Mouse (Mus musculus) urinary bladder, postnatal 36 days (tissue): ENCODE data around the gene Ano6.

ENCODE experiments used
- DNase-seq, 2 experiments: peaks; one replicate each; pipeline ENCODE4 v3.0.0; 2022; ENCODE audit warnings: low spot score in 2 of 2, mixed read lengths in 1 of 2

Gene Ano6

DNA sequence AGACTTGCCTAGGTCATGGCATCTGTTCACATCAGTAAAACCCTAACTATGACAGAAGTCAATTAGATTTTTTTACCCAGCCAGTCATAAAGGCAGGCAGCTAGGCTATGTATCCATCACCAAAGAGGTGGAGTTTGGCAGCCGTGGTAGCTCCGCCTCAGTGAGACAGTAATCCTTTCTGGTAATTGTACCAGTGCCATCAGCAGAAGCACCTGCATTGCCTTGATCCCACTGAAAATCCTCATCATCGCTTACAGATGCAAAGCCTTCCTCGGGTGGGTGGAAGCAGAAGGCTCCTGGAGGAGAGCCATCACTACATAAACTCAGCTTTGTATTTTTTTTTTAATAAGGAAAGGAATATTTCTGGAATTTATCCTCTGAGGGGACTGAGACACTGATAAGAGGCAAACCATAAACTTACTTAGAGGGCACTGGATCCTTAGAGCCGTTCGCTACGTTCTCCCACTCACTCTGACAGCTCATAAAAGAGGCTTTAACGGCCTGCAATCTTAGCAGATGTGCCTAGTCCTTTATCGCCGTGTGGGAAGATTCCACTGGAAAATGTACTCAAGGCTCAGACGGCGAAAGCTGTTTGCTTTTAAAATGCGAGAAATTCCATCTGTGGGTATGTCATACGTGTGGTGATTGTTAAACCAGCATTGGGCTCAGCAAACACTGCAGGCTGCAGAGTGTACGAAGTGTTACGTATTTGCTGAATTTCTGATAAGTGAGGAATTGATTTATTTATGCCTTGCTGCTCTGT, 140.6 kb downstream of the Ano6 start:
- DNase-seq: no peak

DNA sequence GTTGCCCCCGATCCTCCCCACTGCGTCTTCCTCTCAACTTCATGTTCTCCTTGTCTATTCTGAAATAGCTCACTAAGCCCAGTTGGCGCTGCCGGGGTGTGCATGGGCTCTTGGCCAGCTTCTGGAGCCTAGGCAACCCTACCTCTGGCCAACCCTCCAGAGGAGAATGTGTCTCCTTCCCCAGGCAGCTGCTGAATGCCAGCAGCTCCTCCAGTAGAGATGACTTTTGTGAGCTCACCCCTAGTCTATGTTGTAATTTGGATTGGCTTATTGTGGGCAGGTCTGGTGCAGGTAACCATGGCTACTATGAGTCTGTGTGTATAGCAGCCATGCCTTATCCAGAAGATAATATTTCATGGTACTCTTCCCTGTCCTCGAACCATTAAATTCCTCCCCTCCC, 141.7 kb downstream of the Ano6 start:
- peak; percentile 40 to 79 for DNase-seq

DNA sequence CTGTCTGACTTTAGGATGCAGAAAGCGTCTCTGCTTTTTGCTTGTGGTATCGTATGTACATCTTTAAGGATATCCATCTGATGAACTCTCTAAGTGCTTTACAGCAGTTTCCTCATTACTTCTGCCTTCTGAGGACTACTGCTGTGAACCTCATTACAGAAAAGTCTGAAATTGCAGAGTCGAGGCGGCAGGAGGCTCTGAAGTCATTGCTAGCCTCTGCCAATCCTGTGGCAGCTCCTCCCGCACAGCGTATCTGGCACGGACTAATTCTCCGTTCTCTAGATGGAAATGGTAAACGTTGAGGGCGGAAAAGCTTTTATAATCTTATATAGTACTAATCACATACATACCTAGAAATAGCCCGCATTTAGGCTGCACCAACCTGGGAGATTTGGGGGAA, 144.5 kb downstream of the Ano6 start:
- no peak for DNase-seq

DNA sequence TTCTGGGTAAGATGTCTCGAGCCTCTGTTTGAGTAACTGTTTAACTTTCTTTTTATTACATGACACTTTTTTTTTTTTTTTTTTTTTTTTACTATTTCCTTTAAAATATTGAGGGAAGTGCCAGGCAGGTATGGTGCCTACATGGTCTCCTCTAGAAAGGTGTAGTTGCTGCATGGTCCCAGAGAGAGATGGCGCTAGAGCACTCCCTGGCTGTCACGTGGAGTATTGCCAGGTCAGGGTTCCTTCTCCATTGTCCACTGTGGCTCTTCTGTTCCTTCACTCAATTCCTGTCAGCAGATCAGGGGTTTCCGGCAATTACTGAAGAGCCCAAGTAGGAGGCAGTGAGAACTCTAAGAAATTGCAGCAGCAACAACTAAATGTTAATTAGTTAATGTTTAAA, 152.8 kb downstream of the Ano6 start:
- peak in 1 of 2 experiments; percentile 44 for DNase-seq

DNA sequence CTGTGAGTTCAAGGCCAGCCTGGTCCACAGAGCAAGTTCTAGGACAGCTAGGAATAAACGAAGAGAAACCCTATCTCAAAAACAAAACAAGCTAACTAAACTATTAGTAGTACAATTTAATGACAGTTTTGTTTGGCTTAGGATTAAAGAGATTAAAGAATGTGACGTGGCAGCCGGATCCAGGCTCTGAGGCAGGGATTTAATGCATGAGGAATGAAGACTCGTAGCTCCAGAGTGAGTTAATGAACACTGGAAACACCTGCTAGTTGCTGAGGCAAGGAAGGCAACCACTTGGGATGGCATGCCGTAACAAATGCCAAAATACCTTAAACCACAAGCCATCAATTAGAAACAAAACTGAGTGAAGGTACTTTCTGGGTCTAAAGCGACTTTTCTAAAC, 153.7 kb downstream of the Ano6 start:
- DNase-seq: no peak

DNA sequence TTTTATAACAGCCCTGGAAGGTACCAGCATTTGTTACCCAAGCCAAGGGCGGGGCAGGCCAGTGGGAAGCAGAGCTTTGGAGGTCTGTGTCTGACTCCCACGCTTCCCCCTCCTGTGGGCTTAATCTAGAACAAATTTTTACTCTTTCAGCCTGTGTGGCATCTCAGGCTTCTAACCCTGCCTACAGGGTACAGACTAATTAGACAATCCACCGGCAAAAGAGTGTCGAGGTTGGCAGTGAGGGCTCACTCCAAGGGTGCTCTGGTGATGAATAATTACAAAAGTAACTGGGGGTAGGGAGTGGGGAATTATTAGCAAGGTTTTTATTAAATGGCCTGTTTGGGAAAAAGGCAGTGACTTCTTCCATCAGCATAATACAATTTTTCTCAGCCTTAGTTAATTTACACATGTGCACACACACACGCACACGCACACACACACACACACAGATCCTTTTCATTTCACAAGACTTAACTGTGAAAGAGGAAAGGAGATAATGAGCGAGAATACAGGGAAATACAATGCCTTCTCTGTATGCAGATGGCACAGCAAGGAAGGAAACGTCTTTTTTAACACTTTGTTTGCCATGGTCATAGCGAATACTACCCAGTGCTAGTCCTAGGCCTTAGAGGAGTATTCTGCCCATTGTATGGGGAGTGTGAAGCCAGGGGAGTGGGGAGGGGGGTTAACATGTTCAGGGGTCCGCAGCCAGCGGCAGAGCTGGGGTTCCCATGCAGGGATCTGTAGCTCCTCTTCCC, 155.5 kb downstream of the Ano6 start:
- DNase-seq: no peak

DNA sequence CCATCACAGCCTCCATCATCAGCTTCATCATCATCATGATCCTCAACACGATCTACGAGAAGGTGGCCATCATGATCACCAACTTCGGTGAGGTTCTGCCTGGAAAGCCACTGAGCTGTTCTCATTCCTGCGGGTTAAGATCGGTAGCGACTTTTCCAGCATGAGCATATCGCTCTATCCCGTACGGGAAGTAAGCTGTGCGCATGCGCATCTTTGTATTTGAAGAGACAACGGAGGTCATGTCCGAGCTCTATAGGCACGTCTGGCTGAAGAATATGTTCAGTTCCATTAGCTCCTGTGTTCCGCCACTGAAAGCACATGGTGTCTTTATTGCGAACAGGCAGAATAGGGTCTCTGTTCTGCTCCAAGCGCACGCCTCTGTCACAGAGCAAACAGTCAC, 157.8 kb downstream of the Ano6 start:
- no peak for DNase-seq

DNA sequence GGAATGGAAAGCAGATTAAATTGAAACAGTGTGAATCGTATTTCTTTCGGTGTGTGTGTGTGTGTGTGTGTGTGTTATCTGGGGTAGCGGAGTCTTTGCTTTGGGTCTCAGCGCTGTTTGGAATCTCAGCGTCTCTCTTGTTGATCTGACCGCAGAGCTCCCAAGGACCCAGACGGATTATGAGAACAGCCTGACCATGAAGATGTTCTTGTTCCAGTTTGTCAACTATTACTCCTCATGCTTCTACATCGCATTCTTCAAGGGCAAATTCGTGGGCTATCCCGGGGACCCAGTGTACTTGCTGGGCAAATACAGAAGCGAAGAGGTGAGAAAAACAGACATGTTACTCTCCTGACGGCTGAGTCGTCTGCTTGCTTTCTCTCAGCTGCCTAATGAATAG, 158.7 kb downstream of the Ano6 start:
- no peak for DNase-seq

DNA sequence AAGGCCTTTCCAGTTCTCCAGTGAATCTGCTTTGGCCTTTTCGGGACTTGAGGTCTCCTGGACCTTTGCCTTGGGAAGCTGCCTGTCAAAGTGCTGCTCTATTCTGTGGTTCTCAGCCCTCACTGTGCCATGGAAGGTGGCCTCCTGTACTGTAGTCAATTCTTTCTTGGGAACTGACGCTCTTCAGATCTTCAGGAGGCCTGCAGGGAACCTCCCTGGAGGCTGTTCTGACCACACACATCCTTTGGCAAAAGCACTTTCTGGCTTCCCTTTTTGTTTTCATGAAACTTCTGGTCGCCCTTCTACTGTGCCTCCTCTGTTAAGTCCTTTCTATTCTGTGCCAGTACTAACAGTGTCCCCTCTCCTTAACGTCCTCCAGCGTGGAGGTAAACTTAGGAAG, 160.9 kb downstream of the Ano6 start:
- no peak for DNase-seq

DNA sequence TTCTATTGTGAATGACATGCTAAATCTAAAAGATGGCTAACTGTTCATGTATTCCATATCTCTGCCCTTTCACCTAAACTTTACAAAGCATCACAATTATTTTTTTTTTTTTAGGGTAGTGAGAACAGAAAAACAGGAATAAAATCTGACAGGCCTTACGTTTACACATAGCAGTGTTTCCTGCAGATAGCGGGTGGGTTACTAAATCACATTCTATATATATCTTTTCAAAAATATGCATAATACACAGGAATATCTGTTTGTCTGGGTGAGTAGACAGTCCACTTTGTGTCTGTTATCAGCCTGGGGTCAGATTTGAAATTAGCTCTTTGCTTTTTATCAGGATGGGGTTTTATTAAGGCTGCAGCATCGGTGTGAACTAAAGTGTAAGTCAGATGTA, 166.0 kb downstream of the Ano6 start:
- DNase-seq: no peak

DNA sequence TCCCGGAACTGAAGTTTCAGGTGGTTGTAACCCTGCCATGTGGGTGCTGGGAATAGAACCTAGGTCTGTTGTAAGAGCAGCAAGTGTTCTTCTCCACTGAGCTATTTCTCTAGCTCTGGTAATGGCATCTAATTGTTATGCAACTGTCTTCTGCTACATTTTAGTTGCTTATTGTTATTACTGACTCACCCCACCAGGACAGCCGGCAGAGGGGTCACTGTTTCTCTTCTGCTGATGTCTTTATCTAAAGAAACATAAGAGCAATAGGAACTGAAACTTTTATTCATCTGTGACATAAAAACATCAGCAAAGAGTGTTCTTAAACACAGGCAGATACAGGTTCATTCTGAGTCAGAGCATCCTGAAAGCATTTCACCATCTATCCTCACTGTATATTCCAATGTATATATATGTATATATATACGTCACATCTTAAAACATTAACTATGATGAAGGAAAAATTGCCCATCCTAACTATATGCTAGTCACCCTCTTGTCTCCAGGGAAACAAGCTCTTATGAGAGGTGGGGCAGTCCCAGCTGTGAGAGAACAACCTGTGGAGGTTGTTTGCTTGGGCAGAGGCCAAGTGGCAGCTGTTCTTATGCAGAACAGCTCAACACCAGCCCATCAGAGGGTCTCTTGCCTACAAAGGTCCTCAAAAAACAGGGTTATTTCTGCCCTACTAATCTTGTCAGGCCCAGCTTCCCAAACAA, 171.9 kb downstream of the Ano6 start:
- no peak for DNase-seq

DNA sequence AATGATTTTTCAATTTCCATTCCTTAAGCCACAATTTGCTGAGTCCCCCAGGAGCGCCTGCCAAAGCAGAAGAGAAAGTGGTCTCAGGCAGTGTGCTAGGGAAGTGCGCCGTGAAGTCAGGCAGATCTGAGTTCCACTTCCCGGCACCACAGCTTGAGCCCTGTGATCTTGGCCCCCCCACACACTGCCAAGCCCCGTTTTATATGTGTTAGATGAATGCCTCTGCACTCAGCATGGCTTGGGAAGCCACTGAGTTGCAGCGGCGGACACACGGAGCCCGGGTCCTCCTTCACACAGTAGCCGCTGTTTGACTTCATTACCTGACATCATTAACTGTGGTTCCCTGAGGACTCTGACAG, 172.5 kb downstream of the Ano6 start:
- no peak for DNase-seq

DNA sequence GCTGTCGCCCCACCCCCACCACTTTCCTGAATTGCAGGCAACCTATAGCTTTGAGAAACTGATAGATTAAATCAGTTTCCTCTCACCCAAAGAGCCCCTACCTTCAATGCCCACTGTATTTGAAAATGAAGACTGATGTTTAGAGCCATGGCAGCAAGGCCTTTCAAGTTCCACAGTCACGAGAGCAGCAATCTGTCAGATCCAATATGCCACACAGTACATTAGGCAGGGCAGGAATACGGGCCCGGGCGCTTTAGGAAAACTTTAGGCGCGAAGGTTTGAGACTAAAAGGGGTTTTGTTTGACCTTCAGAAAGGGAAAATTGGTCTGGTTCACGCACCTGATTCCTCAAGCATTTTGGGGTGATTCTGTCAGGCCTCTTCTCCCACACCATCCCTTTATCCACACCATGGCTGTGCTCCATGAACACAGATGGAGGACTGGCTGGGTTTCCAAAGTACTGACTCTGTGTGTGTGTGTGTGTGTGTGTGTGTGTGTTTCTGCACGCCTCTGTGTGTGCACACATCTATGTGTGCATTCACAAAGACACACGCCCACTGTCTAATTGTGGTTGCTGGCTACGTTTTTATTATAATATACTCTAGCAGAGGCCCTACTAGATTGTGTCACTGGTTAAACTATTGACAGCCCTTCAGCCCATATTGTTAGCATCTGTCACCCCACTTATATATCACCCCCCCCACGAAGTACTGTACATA, 173.0 kb downstream of the Ano6 start:
- no peak for DNase-seq

DNA sequence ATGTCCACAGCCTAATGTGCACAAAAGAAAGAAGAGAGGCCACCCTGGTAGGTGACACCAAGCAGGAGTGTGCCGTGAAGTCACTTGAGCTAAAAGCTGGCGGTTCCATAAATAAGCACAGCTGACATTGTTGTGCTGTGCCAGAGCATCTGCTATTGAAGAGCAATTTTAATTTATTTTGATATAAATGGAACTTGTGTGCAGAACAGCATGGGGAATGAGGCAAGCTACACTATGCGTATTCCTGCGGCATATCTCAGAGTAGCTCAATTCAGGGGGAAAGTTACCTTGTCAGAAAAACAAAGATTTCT, 173.6 kb downstream of the Ano6 start:
- DNase-seq: no peak

DNA sequence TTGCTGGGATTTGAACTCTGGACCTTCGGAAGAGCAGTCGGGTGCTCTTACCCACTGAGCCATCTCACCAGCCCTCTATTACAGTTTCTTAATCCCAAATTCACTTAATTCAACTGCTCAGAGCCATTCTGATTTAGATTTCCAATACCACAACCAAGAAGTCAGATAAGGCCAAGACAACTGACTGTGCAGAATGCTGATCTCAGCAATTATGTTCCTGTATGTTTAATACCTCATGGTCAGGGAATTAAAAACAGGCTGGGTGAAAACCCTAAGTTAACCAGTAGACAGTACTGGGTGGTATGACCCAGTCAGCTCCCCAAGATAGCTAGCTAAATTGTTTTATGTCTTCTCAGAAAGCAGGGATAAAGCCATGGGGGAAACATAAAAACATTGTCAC, 176.3 kb downstream of the Ano6 start:
- no peak for DNase-seq

DNA sequence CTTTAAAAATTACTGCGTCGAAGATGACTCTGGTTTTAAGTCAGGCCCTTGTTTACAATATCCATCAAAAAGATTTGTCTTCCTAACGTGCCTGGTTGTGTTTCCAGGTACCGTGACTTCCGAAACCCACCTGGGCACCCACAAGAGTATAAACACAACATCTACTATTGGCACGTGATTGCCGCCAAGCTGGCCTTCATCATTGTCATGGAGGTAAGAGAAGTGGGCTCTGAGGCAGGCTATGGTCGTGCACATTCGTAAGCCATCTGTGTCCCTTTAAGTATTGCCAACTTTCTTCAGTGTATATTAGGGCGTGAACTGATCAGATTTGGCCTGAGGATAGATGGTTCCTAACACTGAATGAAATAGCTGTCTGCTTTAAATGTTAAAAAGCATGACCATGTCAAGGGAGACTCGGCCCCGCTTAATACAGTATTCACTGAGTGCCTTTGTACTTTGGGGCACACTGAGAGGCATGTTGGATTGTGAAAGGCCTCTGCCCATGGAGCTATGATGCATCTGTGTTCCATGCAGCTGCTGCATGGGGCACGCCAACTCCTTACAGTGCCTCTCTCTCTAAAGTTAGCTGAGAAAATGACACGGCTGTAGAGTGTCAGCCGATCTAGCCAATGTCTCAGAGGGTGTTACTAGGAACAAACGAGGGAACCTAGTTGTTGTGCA, 177.0 kb downstream of the Ano6 start:
- no peak for DNase-seq

DNA sequence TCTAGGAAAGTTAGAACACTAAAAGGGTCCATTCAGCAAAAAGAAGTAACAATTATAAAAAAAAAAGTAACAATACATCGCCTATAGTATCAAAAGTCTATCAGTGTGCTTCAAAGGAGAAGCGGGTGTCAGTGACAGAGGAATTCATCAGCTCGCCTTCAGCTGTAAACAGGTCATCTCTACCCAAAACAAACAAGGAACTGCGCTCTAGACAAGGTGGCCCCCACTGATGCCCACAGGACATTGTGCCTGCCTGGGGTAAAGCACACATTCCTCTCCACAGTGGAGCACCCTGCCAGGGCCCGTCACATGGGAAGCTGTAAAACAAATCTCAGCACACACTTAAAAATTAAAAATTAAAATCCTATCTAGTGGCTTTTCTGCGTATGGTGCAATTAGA, 179.0 kb downstream of the Ano6 start:
- no peak for DNase-seq

DNA sequence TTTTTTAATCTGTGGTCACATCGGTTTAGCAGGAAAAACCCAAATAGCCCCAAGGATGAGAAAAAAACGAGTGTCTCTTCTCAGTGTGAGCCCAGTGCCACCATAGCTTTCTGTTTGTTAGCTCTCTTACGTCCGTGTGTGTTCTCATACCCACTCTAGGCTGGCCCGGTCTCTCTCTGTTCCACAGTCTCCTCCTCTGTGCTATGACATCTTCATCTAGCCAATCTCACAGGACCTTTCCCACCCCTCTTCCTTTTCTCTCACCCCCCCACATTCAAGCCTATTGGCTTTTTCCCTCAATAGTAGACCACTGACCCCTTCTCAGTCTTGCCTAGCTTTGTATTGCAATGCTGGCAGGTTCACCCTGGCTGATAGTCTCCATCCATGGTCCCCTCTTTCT, 179.5 kb downstream of the Ano6 start:
- DNase-seq: no peak

DNA sequence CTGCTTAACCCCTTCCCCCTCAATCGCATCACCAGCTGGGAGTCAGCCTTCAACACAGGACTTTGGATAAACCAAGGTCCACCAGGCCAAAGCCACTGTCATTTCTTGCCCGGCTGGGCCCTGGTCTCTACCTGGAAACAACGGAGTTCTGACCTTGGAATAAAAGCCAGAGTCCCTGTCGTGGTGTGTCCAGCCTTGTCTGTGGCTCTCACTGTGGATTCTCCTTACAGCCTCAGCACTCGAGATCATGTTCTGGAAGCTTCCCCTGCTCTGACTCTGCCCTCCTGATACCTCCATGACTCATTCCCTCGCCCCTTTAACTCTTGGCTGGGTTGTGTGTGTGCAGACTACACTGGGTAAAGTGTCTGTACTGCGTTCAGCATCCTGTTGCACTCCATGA, 180.0 kb downstream of the Ano6 start:
- DNase-seq: no peak

DNA sequence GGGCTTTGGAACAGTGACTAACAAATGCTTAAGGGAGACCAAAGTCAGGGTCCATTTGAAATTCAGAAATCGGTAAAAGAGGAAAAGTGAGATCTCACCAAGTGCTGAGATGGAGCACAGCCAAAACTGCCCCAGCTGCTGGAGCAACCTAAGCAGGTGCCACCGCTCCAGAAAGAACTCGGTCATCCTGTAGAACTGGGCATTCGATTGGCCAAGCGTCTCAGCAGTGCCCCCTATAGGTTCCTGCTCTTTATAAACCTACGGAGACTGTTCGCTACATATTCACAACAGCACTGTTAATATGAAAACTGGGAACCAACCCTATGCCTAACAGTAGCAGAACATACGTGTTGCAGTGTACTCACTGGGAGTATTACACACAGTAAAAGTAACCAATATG, 180.7 kb downstream of the Ano6 start:
- no peak for DNase-seq

DNA sequence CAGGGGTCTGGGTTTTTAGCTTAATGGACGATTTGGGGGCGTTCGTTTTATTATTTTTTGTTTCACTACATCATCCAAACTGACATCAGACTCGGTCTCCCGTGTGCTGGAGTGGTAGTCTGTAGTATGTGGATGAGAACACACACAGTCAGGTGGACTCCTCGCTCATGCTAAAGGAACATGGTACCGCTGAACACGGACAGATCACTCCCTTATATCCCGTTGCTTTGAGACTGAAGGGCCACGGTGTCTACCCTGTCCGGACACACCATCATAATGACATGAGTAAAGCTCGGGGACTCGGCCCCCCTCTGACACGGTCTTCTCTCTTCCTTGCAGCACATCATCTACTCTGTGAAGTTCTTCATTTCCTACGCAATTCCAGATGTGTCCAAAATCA, 181.5 kb downstream of the Ano6 start:
- DNase-seq: no peak

DNA sequence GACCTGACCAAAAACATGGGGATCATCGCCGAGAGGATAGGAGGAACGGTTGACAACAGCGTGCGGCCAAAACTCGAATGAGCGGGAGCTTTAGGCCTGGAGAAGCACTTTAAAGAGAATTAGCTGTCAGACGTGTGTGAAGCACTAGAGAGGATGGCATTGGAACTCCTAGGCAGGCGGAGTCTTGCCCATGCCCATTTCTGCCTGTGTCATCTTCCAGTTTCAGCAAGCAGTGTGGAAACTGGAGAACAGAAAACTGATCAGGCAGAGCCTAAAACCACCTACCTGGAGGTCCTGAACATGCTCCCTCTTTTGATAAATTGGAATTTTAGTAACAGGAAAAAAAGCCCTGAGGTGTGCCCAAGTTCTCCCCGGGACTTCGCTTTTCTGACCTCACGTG, 182.0 kb downstream of the Ano6 start:
- DNase-seq: no peak
